Mouse (Mus musculus) midbrain, embryonic 12.5 days (tissue): ENCODE measurements at regions not wholly inside any gene's neighbourhood (a gene's known extent, or its start where the extent isn't known, plus 50 kb on each side); places are given as distances from the start of the nearest gene placed in this dataset.

Source experiments
- ATAC-seq: fragments of 200-750 bp; cut with Nextera tagmentation; 2 replicates; pipeline ENCODE4 v1.8.0; 2017; ENCODE audit warnings: low read depth, moderate TSS enrichment, moderate library complexity; ENCODE audit not compliant: low FRiP score
- H3K27ac ChIP-seq: fragments of 300-500 bp; sonication (generic); replicated peaks from 2 replicates; pipeline ENCODE4 v1.5.1; 2016; ENCODE audit warnings: mild to moderate bottlenecking
- H3K27me3 ChIP-seq: fragments of 300-500 bp; sonication (generic); 2 replicates; pipeline ENCODE4 v1.6.1; 2016; ENCODE audit warnings: mild to moderate bottlenecking
- H3K36me3 ChIP-seq: fragments of 300-500 bp; sonication (generic); 2 replicates; pipeline ENCODE4 v1.6.1; 2016
- H3K4me1 ChIP-seq: fragments of 300-500 bp; sonication (generic); 2 replicates; pipeline ENCODE4 v1.6.1; 2016
- H3K4me2 ChIP-seq: fragments of 300-500 bp; sonication (generic); replicated peaks from 2 replicates; pipeline ENCODE4 v1.6.1; 2016; ENCODE audit warnings: mild to moderate bottlenecking, moderate library complexity
- H3K4me3 ChIP-seq: fragments of 300-500 bp; sonication (generic); 2 replicates; pipeline ENCODE4 v1.5.1; 2016; ENCODE audit warnings: mild to moderate bottlenecking
- H3K9ac ChIP-seq: fragments of 300-500 bp; sonication (generic); replicated peaks from 2 replicates; pipeline ENCODE4 v1.6.1; 2016; ENCODE audit warnings: mild to moderate bottlenecking, moderate library complexity
- H3K9me3 ChIP-seq: fragments of 300-500 bp; sonication (generic); 2 replicates; pipeline ENCODE4 v1.6.1; 2016; ENCODE audit warnings: mild to moderate bottlenecking
- whole genome bisulfite sequencing: fragments of 180-500 bp; shearing (Covaris S2); methylation state at CpG from one replicate; pipeline ENCODE4 v1.1.7; 2016; 5-methylcytosine and 5-hydroxymethylcytosine counted together

- H3K9me3 ChIP-seq: no peaks in the 10 kb centered on the region
- no peak overlapping the region for H3K4me2 ChIP-seq
- 30% methylated on average over 5 of the region's 5 CpGs for WGBS
- no peak for ATAC-seq
- H3K4me3 ChIP-seq: no peak overlapping the region
- H3K27me3 ChIP-seq: no peaks in the 10 kb centered on the region
- no peaks in the 10 kb centered on the region for H3K4me1 ChIP-seq
- H3K27ac ChIP-seq: no peak overlapping the region
- H3K9ac ChIP-seq: no peak overlapping the region
- H3K36me3 ChIP-seq: no peaks in the 10 kb centered on the region
These were observed 149.3 kb upstream of the Ghitm start for GRCm38 (mm10) chr14:37284391-37284790.

- no peak for ATAC-seq
- Histone ChIP-seq H3K4me2 (no peak overlapping the region), H3K36me3 (no peaks in the 10 kb centered on the region), H3K4me3 (no peak overlapping the region), H3K27ac (no peak overlapping the region), H3K4me1 (no peaks in the 10 kb centered on the region), H3K27me3 (no peaks in the 10 kb centered on the region), H3K9me3 (no peaks in the 10 kb centered on the region), H3K9ac (no peak overlapping the region)
- 79% methylated on average over 2 of the region's 2 CpGs for WGBS
These were observed 144.3 kb upstream of the Ghitm start for GRCm38 (mm10) chr14:37279356-37279755.

- Histone ChIP-seq H3K27me3 (no peaks in the 10 kb centered on the region), H3K4me1 (peaks cover under 1% of the 10 kb centered on the region; the same call in 1 of the 2 replicates), H3K4me2 (no peak overlapping the region), H3K36me3 (no peaks in the 10 kb centered on the region), H3K9ac (no peak overlapping the region), H3K4me3 (no peak overlapping the region), H3K9me3 (no peaks in the 10 kb centered on the region), H3K27ac (no peak overlapping the region)
- no peak for ATAC-seq
- WGBS: 66% methylated on average over 7 of the region's 7 CpGs
These were observed 141.9 kb upstream of the Ghitm start for GRCm38 (mm10) chr14:37276728-37277695.

GRCm38 (mm10) chr14:37272063-37272462 is 137.0 kb upstream of the Ghitm start:
- whole genome bisulfite sequencing: 87% methylated on average over 2 of the region's 2 CpGs
- H3K27ac ChIP-seq: no peak overlapping the region
- no peak overlapping the region for H3K4me3 ChIP-seq
- no peaks in the 10 kb centered on the region for H3K36me3 ChIP-seq
- no peak overlapping the region for H3K9ac ChIP-seq
- H3K27me3 ChIP-seq: no peaks in the 10 kb centered on the region
- no peak overlapping the region for H3K4me2 ChIP-seq
- peaks cover 12% of the 10 kb centered on the region; the same call in 1 of the 2 replicates for H3K4me1 ChIP-seq
- no peak for ATAC-seq
- H3K9me3 ChIP-seq: no peaks in the 10 kb centered on the region

GRCm38 (mm10) chr14:37271015-37271933 is 136.2 kb upstream of the Ghitm start:
- no peaks in the 10 kb centered on the region for H3K9me3 ChIP-seq
- peak overlapping the region; percentile 46; the same call in 1 of the 2 replicates for H3K27ac ChIP-seq
- no peaks in the 10 kb centered on the region for H3K36me3 ChIP-seq
- WGBS: 16% methylated on average over 6 of the region's 6 CpGs
- H3K4me2 ChIP-seq: 0 out of 2 replicates have a peak overlapping the region, but pooled peaks have one; percentile 10
- no peaks in the 10 kb centered on the region for H3K27me3 ChIP-seq
- H3K4me1 ChIP-seq: peaks cover 12% of the 10 kb centered on the region; the same call in 1 of the 2 replicates
- no peak overlapping the region for H3K4me3 ChIP-seq
- no peak overlapping the region for H3K9ac ChIP-seq
- ATAC-seq: peak; percentile 69

- no peaks in the 10 kb centered on the region for H3K27me3 ChIP-seq
- H3K9ac ChIP-seq: no peak overlapping the region
- no peaks in the 10 kb centered on the region for H3K9me3 ChIP-seq
- no peak for ATAC-seq
- 51% methylated on average over 2 of the region's 2 CpGs for WGBS
- H3K27ac ChIP-seq: no peak overlapping the region
- no peak overlapping the region for H3K4me3 ChIP-seq
- H3K4me2 ChIP-seq: no peak overlapping the region
- peaks cover 12% of the 10 kb centered on the region; the same call in 1 of the 2 replicates for H3K4me1 ChIP-seq
- no peaks in the 10 kb centered on the region for H3K36me3 ChIP-seq
These were observed 134.8 kb upstream of the Ghitm start for GRCm38 (mm10) chr14:37269920-37270319.

GRCm38 (mm10) chr14:37238632-37239032 is 103.6 kb upstream of the Ghitm start:
- ATAC-seq: peak; percentile 92
- Histone ChIP-seq H3K36me3 (no peaks in the 10 kb centered on the region), H3K9ac (no peak overlapping the region), H3K27ac (no peak overlapping the region), H3K27me3 (no peaks in the 10 kb centered on the region), H3K9me3 (no peaks in the 10 kb centered on the region), H3K4me3 (no peak overlapping the region), H3K4me2 (no peak overlapping the region), H3K4me1 (no peaks in the 10 kb centered on the region; the same call in 1 of the 2 replicates)
- 34% methylated on average over 4 of the region's 4 CpGs for WGBS

GRCm38 (mm10) chr14:37237191-37237590 is 102.1 kb upstream of the Ghitm start:
- Histone ChIP-seq H3K4me2 (no peak overlapping the region), H3K36me3 (no peaks in the 10 kb centered on the region), H3K9ac (no peak overlapping the region), H3K4me1 (no peaks in the 10 kb centered on the region; the same call in 1 of the 2 replicates), H3K9me3 (no peaks in the 10 kb centered on the region), H3K4me3 (no peak overlapping the region), H3K27me3 (no peaks in the 10 kb centered on the region), H3K27ac (no peak overlapping the region)
- 66% methylated on average over 5 of the region's 5 CpGs for WGBS
- no peak for ATAC-seq

GRCm38 (mm10) chr14:37208256-37208655 is 73.2 kb upstream of the Ghitm start:
- ATAC-seq: no peak
- no peaks in the 10 kb centered on the region for H3K36me3 ChIP-seq
- H3K4me2 ChIP-seq: no peak overlapping the region
- H3K9me3 ChIP-seq: no peaks in the 10 kb centered on the region
- H3K4me1 ChIP-seq: no peaks in the 10 kb centered on the region
- H3K27me3 ChIP-seq: no peaks in the 10 kb centered on the region
- H3K9ac ChIP-seq: no peak overlapping the region
- H3K27ac ChIP-seq: no peak overlapping the region
- no peak overlapping the region for H3K4me3 ChIP-seq

GRCm38 (mm10) chr14:37189795-37190194 is 54.7 kb upstream of the Ghitm start:
- H3K36me3 ChIP-seq: no peaks in the 10 kb centered on the region
- H3K27ac ChIP-seq: no peak overlapping the region
- no peak overlapping the region for H3K4me3 ChIP-seq
- no peaks in the 10 kb centered on the region for H3K27me3 ChIP-seq
- ATAC-seq: no peak
- H3K4me2 ChIP-seq: no peak overlapping the region
- no peaks in the 10 kb centered on the region for H3K4me1 ChIP-seq
- no peak overlapping the region for H3K9ac ChIP-seq
- 73% methylated on average over 5 of the region's 5 CpGs for WGBS
- no peaks in the 10 kb centered on the region for H3K9me3 ChIP-seq
